Mouse (Mus musculus): Measurements from ENCODE around the gene Naa80.

Naa80 gene

GRCm38 (mm10) chr9:107627387-107628255 is 48.9 kb downstream of the Naa80 start:
- in situ Hi-C loops (cut with MboI; ENCODE audit: unreplicated experiment in 2 of 2): loop anchor here in 1 of 2 experiments (25.0 kb wide), 1 partner anchor 435 kb away; the partner anchor contains the start of gene Amigo3

- in situ Hi-C loops (cut with MboI; ENCODE audit: unreplicated experiment in 2 of 2): loop anchor here in 1 of 2 experiments (25.0 kb wide), 1 partner anchor 433 kb away; the partner anchor contains the start of gene Amigo3
Observed at GRCm38 (mm10) chr9:107628721-107629410, 50.2 kb downstream of the Naa80 start.

GRCm38 (mm10) chr9:107629411-107629730 is 50.7 kb downstream of the Naa80 start:
- in situ Hi-C loops (cut with MboI; ENCODE audit: unreplicated experiment in 2 of 2): loop anchor here in 1 of 2 experiments (25.0 kb wide), 1 partner anchor 433 kb away; the partner anchor contains the start of gene Amigo3

DNA sequence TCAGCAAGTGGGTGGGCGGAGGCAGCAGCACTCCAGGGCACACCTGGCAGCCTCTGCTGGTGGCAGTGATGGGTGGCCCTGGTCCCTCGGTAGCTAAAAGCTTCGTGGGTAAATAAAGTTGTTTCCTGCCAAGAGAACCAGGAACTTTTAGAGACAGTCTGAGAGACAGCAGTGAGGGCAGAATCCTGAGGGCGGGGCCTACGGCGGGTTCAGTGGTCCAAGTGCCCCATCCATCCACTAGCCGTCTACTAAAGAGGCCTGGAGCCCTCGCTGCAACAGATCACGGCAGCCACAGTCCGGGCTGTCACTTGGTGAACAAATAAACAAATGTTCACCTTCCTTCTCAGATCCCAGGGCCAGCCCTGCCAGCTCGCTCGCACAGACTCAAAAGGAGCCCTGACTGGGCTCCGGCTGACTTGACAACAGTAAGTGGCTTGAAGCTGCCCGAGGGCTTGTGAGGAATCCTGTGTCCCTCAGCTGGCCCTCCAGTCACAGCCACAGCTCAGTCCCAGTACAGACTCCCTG is 51.3 kb downstream of the Naa80 start:
- in situ Hi-C loops (cut with MboI; ENCODE audit: unreplicated experiment in 2 of 2): loop anchor here in 1 of 2 experiments (25.0 kb wide), 1 partner anchor 432 kb away; the partner anchor contains the start of gene Amigo3

DNA sequence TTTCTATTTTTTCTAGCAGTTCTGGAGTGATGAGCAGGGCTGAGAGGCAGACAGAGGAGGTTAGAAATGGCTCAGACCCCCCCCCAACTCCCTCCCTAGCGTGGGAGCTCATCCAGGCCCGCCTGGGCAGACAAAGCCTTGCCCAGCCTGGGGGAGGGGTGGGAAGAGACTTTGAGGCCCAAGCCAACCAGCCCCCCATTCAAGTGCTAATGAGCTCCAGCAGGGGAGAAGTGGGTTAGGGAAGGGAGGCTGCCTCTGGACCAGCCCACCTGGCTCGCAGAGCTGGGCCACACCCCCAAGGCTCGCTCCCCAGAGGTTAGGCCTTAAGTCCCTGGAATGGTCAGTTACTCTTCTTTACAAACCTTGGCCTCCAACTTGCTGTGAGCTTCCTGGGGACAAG is 51.9 kb downstream of the Naa80 start:
- in situ Hi-C loops (cut with MboI; ENCODE audit: unreplicated experiment in 2 of 2): loop anchor here in 1 of 2 experiments (25.0 kb wide), 1 partner anchor 432 kb away; the partner anchor contains the start of gene Amigo3

DNA sequence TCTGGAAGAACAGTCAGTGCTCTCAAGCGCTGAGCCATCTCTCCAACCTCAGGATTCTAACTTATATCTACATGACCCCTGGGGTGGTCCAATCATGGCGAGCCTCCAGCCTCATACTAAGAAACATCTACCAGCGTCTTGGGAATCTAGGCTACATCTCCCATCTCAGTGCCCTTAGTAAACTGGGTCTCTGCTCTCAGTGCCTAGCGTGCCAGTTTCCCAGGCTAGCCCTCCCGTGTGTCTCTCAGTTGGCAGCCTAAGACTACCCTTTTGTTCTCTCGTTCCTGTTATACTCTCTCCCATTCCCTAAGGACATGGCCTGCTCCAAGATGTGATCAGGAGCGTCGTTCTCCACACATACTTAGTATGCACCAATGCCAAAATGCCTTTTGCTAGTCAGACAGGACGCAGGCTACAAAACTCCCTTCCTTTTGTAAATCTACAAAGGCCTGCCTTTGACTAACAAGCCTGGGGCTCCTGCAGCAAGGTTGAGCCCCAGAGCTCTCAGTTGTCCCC is 52.7 kb downstream of the Naa80 start:
- in situ Hi-C loops (cut with MboI; ENCODE audit: unreplicated experiment in 2 of 2): loop anchor here in 1 of 2 experiments (25.0 kb wide), 1 partner anchor 431 kb away; the partner anchor contains the start of gene Amigo3

DNA sequence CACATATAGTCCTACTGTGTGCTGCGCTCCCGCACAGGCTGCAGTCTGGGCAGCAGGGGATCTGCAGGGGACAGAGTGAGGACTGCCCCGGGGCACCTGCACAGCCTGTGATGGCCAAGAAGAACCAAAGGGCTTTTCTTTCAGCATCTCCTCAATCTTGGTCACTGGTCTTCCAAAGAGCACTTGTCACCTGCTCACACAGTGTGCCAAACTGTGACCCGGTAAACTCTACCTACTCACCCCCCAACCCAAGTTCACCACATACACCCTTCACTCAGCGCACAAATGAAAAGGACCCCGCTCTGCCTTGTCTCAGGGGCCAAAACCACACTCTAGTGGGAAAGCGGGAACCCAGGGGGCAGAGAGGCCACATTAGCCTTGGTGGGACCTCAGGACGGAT is 53.2 kb downstream of the Naa80 start:
- in situ Hi-C loops (cut with MboI; ENCODE audit: unreplicated experiment in 2 of 2): loop anchor here in 1 of 2 experiments (25.0 kb wide), 1 partner anchor 430 kb away; the partner anchor contains the start of gene Amigo3

DNA sequence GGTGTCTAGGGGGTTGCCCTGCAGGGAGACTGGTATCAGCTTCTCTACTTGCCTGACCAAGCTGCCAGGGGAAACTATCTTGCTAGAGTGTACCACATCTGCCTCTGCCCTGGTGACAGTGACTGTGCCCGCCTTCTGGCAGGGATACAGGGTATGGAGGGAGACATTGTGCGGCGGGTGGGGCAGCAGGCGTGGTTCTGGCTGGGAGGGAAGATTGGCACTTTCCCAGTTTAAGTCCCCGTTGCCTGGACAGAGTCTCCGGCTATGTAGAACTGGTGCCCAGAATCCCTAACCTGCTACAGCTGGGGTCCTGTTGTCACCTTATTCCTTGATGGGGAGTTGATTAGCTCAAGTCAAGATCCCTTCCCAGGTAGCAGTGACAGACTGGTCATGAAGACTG is 53.8 kb downstream of the Naa80 start:
- in situ Hi-C loops (cut with MboI; ENCODE audit: unreplicated experiment in 2 of 2): loop anchor here in 1 of 2 experiments (25.0 kb wide), 1 partner anchor 430 kb away; the partner anchor contains the start of gene Amigo3

DNA sequence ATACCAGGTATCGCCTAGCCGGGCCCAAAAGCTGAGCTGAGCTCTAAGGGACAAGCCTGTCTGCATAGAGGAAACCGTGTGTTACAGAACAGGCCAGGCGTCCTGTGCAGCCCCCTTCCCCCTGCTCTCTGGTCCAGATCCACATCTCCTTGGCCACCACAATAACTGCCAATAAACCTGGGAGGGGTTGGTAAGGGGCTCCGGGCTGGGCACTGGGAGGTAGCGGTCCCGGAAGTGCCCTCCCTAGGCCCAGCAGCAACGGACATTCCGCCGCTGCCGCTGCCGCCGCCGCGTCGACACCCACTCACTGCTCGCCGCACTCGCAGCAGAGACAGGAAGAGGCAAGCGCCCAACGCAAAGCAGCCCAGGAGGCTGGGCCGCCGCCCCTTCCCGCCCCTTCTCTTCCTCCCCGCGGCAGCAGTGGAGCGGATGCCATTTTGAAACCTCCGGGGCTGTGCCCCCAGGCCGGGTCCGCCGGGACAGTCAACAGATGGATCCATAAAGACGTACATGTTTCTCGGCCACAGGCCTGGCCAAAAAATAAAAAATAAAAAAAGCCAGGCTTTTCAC is 54.5 kb downstream of the Naa80 start:
- in situ Hi-C loops (cut with MboI; ENCODE audit: unreplicated experiment in 2 of 2): loop anchor here in 1 of 2 experiments (25.0 kb wide), 1 partner anchor 429 kb away; the partner anchor contains the start of gene Amigo3
